11 mouse cellular contexts compared by ENCODE assay signal in the genomic region with DNA sequence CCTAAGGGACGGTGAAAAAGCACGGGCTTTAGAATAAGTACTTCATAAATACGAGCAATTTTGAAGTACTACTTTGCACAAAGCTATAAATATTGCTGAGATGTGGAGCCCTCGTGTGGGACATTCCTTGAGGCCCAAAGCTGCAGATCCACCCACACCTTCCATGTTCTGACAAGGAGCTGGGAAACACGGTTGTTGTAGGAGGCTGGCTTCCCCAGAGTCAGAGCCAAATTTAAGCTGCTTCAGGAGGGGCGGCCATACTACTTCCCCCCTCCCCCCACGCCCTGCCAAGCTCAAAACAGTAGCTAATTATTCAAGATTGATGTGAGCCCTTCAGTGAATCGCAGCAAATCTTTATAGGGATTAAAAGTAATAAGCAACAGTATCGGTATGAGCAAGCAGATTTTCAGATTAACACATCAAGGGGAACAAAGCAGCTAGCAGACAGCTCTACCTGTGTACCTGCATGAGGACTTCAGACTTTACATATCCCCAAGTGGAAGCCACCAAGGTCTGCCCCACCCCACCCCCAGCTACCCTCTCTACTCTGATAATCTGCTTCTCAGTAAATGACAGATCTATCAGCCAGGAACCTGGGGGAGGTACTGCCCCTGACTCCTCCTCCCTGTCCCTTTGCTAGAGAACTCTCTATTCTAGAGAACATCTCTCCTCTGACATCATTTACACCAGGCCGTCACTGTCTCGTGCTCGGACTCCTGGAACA.
A peak's percentile ranks its signal among the peaks of the same experiment; 100 is the strongest.
DNase-seq lines count a peak whose midpoint lies in the region; ATAC-seq and TF ChIP-seq lines count a peak whose summit lies in the region.
"Had no signal": no experiment of that assay in that cellular context is flagged by ENCODE, and none has a peak within 500 bp of the region (broad histone marks: within the 10 kb centered on the region; RNA-seq: fewer than 3 reads in every experiment).

No protein-coding gene starts in this region.

- peak overlapping the region; percentile 19 for H3K4me2 ChIP-seq in heart, embryonic 14.5 days (ENCODE audit: low read length)
- no peak overlapping the region for H3K4me2 ChIP-seq in hindbrain, embryonic 14.5 days (replicated peaks)
- H3K4me2 ChIP-seq in midbrain, embryonic 16.5 days (ENCODE audit: low read length): no peak overlapping the region
- no peak overlapping the region for H3K4me2 ChIP-seq in liver, embryonic 12.5 days
- H3K4me2 ChIP-seq: liver, embryonic 13.5 days had no signal

- no peak for DNase-seq in heart, adult 9 months (ENCODE audit: low spot score in 2 of 2)
- DNase-seq in ES-E14 (ENCODE audit: low read depth, low spot score): no peak
- no peak for DNase-seq in hindbrain, embryonic 14.5 days (ENCODE audit: low spot score)
- DNase-seq in adipocyte (ENCODE audit: low spot score): no peak
- DNase-seq: cerebellum, postnatal 14 days; kidney, adult 11 months; liver, embryonic 13.5 days had no signal

- in situ Hi-C loops in ES-E14 (cut with MboI; ENCODE audit: low sequenced_read_pairs in 2 of 2, unreplicated experiment in 2 of 2): no loop called here

- H3K27ac ChIP-seq in heart, embryonic 14.5 days (replicated peaks in 1 of 2; ENCODE audit: control insufficient read depth in 1 of 2, insufficient read depth in 1 of 2, low read depth in 2 of 2, low read length in 2 of 2): no peak overlapping the region; a peak in 3 of 4 replicates
- H3K27ac ChIP-seq in ES-E14 (ENCODE audit: insufficient read depth, low read depth, low read length, poor library complexity, severe bottlenecking): peak overlapping the region; percentile 34; the same call in 1 of the 2 replicates
- 0 out of 2 replicates have a peak overlapping the region, but pooled peaks have one; percentile 1 for H3K27ac ChIP-seq in hindbrain, embryonic 14.5 days
- no peak overlapping the region for H3K27ac ChIP-seq in midbrain, embryonic 16.5 days (ENCODE audit: low read length)
- H3K27ac ChIP-seq in liver, embryonic 12.5 days: no peak overlapping the region
- H3K27ac ChIP-seq: liver, embryonic 13.5 days; macrophage had no signal

- no peak overlapping the region for H3K9ac ChIP-seq in heart, embryonic 14.5 days (ENCODE audit: low read length)
- no peak overlapping the region for H3K9ac ChIP-seq in ES-E14 (ENCODE audit: insufficient read depth, low read depth, low read length, poor library complexity, severe bottlenecking)
- peak overlapping the region; percentile 20; the same call in 1 of the 2 replicates for H3K9ac ChIP-seq in hindbrain, embryonic 14.5 days
- no peak overlapping the region for H3K9ac ChIP-seq in midbrain, embryonic 16.5 days (ENCODE audit: low read depth, low read length)
- no peak overlapping the region for H3K9ac ChIP-seq in liver, embryonic 12.5 days
- H3K9ac ChIP-seq: liver, embryonic 13.5 days had no signal

- H3K27me3 ChIP-seq in heart, embryonic 14.5 days (ENCODE audit: control insufficient read depth, insufficient read depth, low read length): no peaks in the 10 kb centered on the region
- H3K27me3 ChIP-seq in hindbrain, embryonic 14.5 days (ENCODE audit: control insufficient read depth, insufficient read depth, low read length): no peaks in the 10 kb centered on the region
- H3K27me3 ChIP-seq in midbrain, embryonic 16.5 days (ENCODE audit: control insufficient read depth, insufficient read depth, low read depth, low read length): no peaks in the 10 kb centered on the region
- no peaks in the 10 kb centered on the region for H3K27me3 ChIP-seq in liver, embryonic 12.5 days (replicated peaks)
- H3K27me3 ChIP-seq: liver, embryonic 13.5 days had no signal

- 32% methylated on average over 12 of the region's 12 CpGs for WGBS in heart, embryonic 14.5 days
- WGBS in hindbrain, embryonic 14.5 days: 45% methylated on average over 12 of the region's 12 CpGs
- WGBS in midbrain, embryonic 16.5 days: 38% methylated on average over 12 of the region's 12 CpGs
- 51% methylated on average over 12 of the region's 12 CpGs for WGBS in liver, embryonic 12.5 days (ENCODE audit: insufficient replicate concordance)

- no peak overlapping the region for H3K4me3 ChIP-seq in heart, embryonic 14.5 days (ENCODE audit: control insufficient read depth in 1 of 2, insufficient read depth in 1 of 2, low read depth in 1 of 2, low read length in 2 of 2)
- H3K4me3 ChIP-seq in ES-E14 (ENCODE audit: insufficient read depth in 1 of 2, low read depth in 1 of 2, low read length in 2 of 2, poor library complexity in 1 of 2, severe bottlenecking in 1 of 2): no peak overlapping the region
- H3K4me3 ChIP-seq in hindbrain, embryonic 14.5 days (replicated peaks; ENCODE audit: low read length): no peak overlapping the region
- no peak overlapping the region for H3K4me3 ChIP-seq in midbrain, embryonic 16.5 days (ENCODE audit: low read depth, low read length)
- H3K4me3 ChIP-seq in liver, embryonic 12.5 days: no peak overlapping the region
- H3K4me3 ChIP-seq: liver, embryonic 13.5 days had no signal

- ATAC-seq in heart, embryonic 14.5 days (ENCODE audit: insufficient number of reproducible peaks, insufficient read depth, low FRiP score, low read depth): no peak
- no peak for ATAC-seq in hindbrain, embryonic 14.5 days (ENCODE audit: low FRiP score)
- ATAC-seq in midbrain, embryonic 16.5 days: peak; percentile 52; the same call in 1 of the 2 replicates
- no peak for ATAC-seq in liver, embryonic 12.5 days

- peaks cover 7 to 21% of the 10 kb centered on the region in 2 experiments for H3K4me1 ChIP-seq in heart, embryonic 14.5 days (ENCODE audit: control insufficient read depth in 2 of 2, insufficient read depth in 2 of 2, low read length in 2 of 2)
- H3K4me1 ChIP-seq in ES-E14 (ENCODE audit: control insufficient read depth in 2 of 2, insufficient read depth in 2 of 2, low read length in 2 of 2, poor library complexity in 1 of 2): peaks cover 0 to 12% of the 10 kb centered on the region in 2 experiments; a peak in 1 of 4 replicates
- H3K4me1 ChIP-seq in hindbrain, embryonic 14.5 days (replicated peaks; ENCODE audit: control insufficient read depth, insufficient read depth, low read length): peaks cover 46% of the 10 kb centered on the region
- H3K4me1 ChIP-seq in midbrain, embryonic 16.5 days (ENCODE audit: control insufficient read depth, insufficient read depth, low read length): peaks cover 28% of the 10 kb centered on the region
- H3K4me1 ChIP-seq in liver, embryonic 12.5 days: no peaks in the 10 kb centered on the region
- H3K4me1 ChIP-seq: liver, embryonic 13.5 days had no signal

- no peaks in the 10 kb centered on the region for H3K36me3 ChIP-seq in heart, embryonic 14.5 days (ENCODE audit: control insufficient read depth, insufficient read depth, low read length)
- no peaks in the 10 kb centered on the region for H3K36me3 ChIP-seq in ES-E14 (ENCODE audit: control insufficient read depth, insufficient read depth, low read length, poor library complexity, severe bottlenecking)
- no peaks in the 10 kb centered on the region for H3K36me3 ChIP-seq in hindbrain, embryonic 14.5 days (replicated peaks; ENCODE audit: control insufficient read depth, insufficient read depth)
- no peaks in the 10 kb centered on the region for H3K36me3 ChIP-seq in midbrain, embryonic 16.5 days (ENCODE audit: control insufficient read depth, insufficient read depth, low read length)
- no peaks in the 10 kb centered on the region for H3K36me3 ChIP-seq in liver, embryonic 12.5 days
- H3K36me3 ChIP-seq: liver, embryonic 13.5 days had no signal

- H3K9me3 ChIP-seq in heart, embryonic 14.5 days (ENCODE audit: control insufficient read depth, low read length): no peaks in the 10 kb centered on the region
- H3K9me3 ChIP-seq in ES-E14 (ENCODE audit: control insufficient read depth, insufficient read depth, low read depth, low read length): no peaks in the 10 kb centered on the region
- H3K9me3 ChIP-seq in hindbrain, embryonic 14.5 days (ENCODE audit: control insufficient read depth, low read length): no peaks in the 10 kb centered on the region
- H3K9me3 ChIP-seq in midbrain, embryonic 16.5 days (replicated peaks; ENCODE audit: control insufficient read depth, low read length, poor library complexity, severe bottlenecking): no peaks in the 10 kb centered on the region
- H3K9me3 ChIP-seq in liver, embryonic 12.5 days (replicated peaks): no peaks in the 10 kb centered on the region
- H3K9me3 ChIP-seq: liver, embryonic 13.5 days had no signal

TF ChIP-seq in ES-E14, 5 proteins besides CTCF, POLR2A, EP300 and RAD21:
- TF ChIP-seq CHD2 (IDR thresholded peaks at IDR 0.05; ENCODE audit: low read depth, low read length): no peak
- no peak for TF ChIP-seq ZC3H11A (IDR thresholded peaks at IDR 0.05; ENCODE audit: borderline replicate concordance, low read depth, low read length)
- no peak for TF ChIP-seq HCFC1 (IDR thresholded peaks at IDR 0.05; ENCODE audit: borderline replicate concordance, insufficient read depth, low read length)
- TF ChIP-seq MAFK (IDR thresholded peaks at IDR 0.05; ENCODE audit: insufficient read depth, low read depth, low read length): no peak
- no peak for TF ChIP-seq ZNF384 (IDR thresholded peaks at IDR 0.05; ENCODE audit: low read depth, low read length)

Comparison
In these comparisons a context has a peak if more than half of its experiments do, and no peak if none do; other contexts are left out.
1. H3K27ac ChIP-seq: peak in ES-E14 (single experiment) and hindbrain, embryonic 14.5 days (single experiment); none in heart, embryonic 14.5 days (0 of 2), midbrain, embryonic 16.5 days (single experiment) and liver, embryonic 12.5 days (single experiment).